Mouse (Mus musculus): Measurements from ENCODE around the gene Psme2. TPM values are rescaled to one million over a fixed set of nuclear protein-coding genes. Genes with fewer than 3 reads are reported as not detected.

The Psme2 gene
- polyA plus RNA-seq, 1 experiment from 2014 or later, result 222 TPM

Other genes starting within 250 kb of the Psme2 start
- gene Dhrs4, start 112.4 kb downstream of the Psme2 start, polyA plus RNA-seq (2014; fragmentation: Nextera tagmentation; extraction: Ambion mirVana), result 22.0 and 44.5 TPM in 2 replicates
- 2.2 TPM in 2 replicates for gene Carmil3, start 100.5 kb downstream of the Psme2 start, polyA plus RNA-seq (2014; fragmentation: Nextera tagmentation; extraction: Ambion mirVana)
- gene Cpne6, start 80.7 kb downstream of the Psme2 start, polyA plus RNA-seq (2014; fragmentation: Nextera tagmentation; extraction: Ambion mirVana), result 0.32 and 0.43 TPM in 2 replicates
- gene Nrl, start 66.1 kb downstream of the Psme2 start, polyA plus RNA-seq (2014; fragmentation: Nextera tagmentation; extraction: Ambion mirVana), result not detected in 2 replicates
- gene Pck2, start 50.8 kb downstream of the Psme2 start, polyA plus RNA-seq (2014; fragmentation: Nextera tagmentation; extraction: Ambion mirVana), result 28.0 and 33.0 TPM in 2 replicates
- gene Dcaf11, start 31.1 kb downstream of the Psme2 start, polyA plus RNA-seq (2014; fragmentation: Nextera tagmentation; extraction: Ambion mirVana), result 61.3 and 71.1 TPM in 2 replicates
- gene A730061H03Rik, start 30.7 kb downstream of the Psme2 start, polyA plus RNA-seq (2014; fragmentation: Nextera tagmentation; extraction: Ambion mirVana), result 1.0 and 1.3 TPM in 2 replicates
- gene Fitm1, start 15.5 kb downstream of the Psme2 start, polyA plus RNA-seq (2014; fragmentation: Nextera tagmentation; extraction: Ambion mirVana), result 107 and 108 TPM in 2 replicates
- gene Psme1, start 13.0 kb downstream of the Psme2 start, polyA plus RNA-seq (2014; fragmentation: Nextera tagmentation; extraction: Ambion mirVana), result 223 and 235 TPM in 2 replicates
- gene Emc9, start 5.8 kb downstream of the Psme2 start, polyA plus RNA-seq (2014; fragmentation: Nextera tagmentation; extraction: Ambion mirVana), result 18.7 and 20.0 TPM in 2 replicates
- gene Rnf31, start 595 bp upstream of the Psme2 start, polyA plus RNA-seq (2014; fragmentation: Nextera tagmentation; extraction: Ambion mirVana), result 11.2 and 13.0 TPM in 2 replicates
- 6.4 and 7.5 TPM in 2 replicates for gene Irf9, start 12.5 kb upstream of the Psme2 start, polyA plus RNA-seq (2014; fragmentation: Nextera tagmentation; extraction: Ambion mirVana)
- 8.8 and 14.1 TPM in 2 replicates for gene Rec8, start 26.9 kb upstream of the Psme2 start, polyA plus RNA-seq (2014; fragmentation: Nextera tagmentation; extraction: Ambion mirVana)
- gene Ipo4, start 44.8 kb upstream of the Psme2 start, polyA plus RNA-seq (2014; fragmentation: Nextera tagmentation; extraction: Ambion mirVana), result 70.1 and 81.7 TPM in 2 replicates
- 1.9 and 4.2 TPM in 2 replicates for gene Gm49378, start 46.8 kb upstream of the Psme2 start, polyA plus RNA-seq (2014; fragmentation: Nextera tagmentation; extraction: Ambion mirVana)
- gene Tm9sf1, start 52.7 kb upstream of the Psme2 start, polyA plus RNA-seq (2014; fragmentation: Nextera tagmentation; extraction: Ambion mirVana), result 78.7 and 86.9 TPM in 2 replicates
- 0.63 TPM in 2 replicates for gene Tssk4, start 59.1 kb upstream of the Psme2 start, polyA plus RNA-seq (2014; fragmentation: Nextera tagmentation; extraction: Ambion mirVana)
- gene Mdp1, start 69.4 kb upstream of the Psme2 start, polyA plus RNA-seq (2014; fragmentation: Nextera tagmentation; extraction: Ambion mirVana), result 72.0 and 74.2 TPM in 2 replicates
- gene Gmpr2, start 80.8 kb upstream of the Psme2 start, polyA plus RNA-seq (2014; fragmentation: Nextera tagmentation; extraction: Ambion mirVana), result 41.3 and 43.3 TPM in 2 replicates
- 512 and 535 TPM in 2 replicates for gene Nedd8, start 81.0 kb upstream of the Psme2 start, polyA plus RNA-seq (2014; fragmentation: Nextera tagmentation; extraction: Ambion mirVana)
- gene Tinf2, start 90.7 kb upstream of the Psme2 start, polyA plus RNA-seq (2014; fragmentation: Nextera tagmentation; extraction: Ambion mirVana), result 39.6 and 42.3 TPM in 2 replicates
- 0.13 and 0.30 TPM in 2 replicates for gene Tgm1, start 122.8 kb upstream of the Psme2 start, polyA plus RNA-seq (2014; fragmentation: Nextera tagmentation; extraction: Ambion mirVana)
- 19.1 and 19.7 TPM in 2 replicates for gene Rabggta, start 131.2 kb upstream of the Psme2 start, polyA plus RNA-seq (2014; fragmentation: Nextera tagmentation; extraction: Ambion mirVana)
- 56.4 and 60.3 TPM in 2 replicates for gene Dhrs1, start 154.6 kb upstream of the Psme2 start, polyA plus RNA-seq (2014; fragmentation: Nextera tagmentation; extraction: Ambion mirVana)
- 25.1 and 26.3 TPM in 2 replicates for gene Nop9, start 154.6 kb upstream of the Psme2 start, polyA plus RNA-seq (2014; fragmentation: Nextera tagmentation; extraction: Ambion mirVana)
- gene Cideb, start 167.3 kb upstream of the Psme2 start, polyA plus RNA-seq (2014; fragmentation: Nextera tagmentation; extraction: Ambion mirVana), result 1.4 and 1.7 TPM in 2 replicates
- gene Ltb4r2, start 170.3 kb upstream of the Psme2 start, polyA plus RNA-seq (2014; fragmentation: Nextera tagmentation; extraction: Ambion mirVana), result 0.16 and 1.0 TPM in 2 replicates
- gene Ltb4r1, start 174.8 kb upstream of the Psme2 start, polyA plus RNA-seq (2014; fragmentation: Nextera tagmentation; extraction: Ambion mirVana), result 0.11 and 0.21 TPM in 2 replicates
- gene Adcy4, start 193.0 kb upstream of the Psme2 start, polyA plus RNA-seq (2014; fragmentation: Nextera tagmentation; extraction: Ambion mirVana), result 13.2 and 19.7 TPM in 2 replicates
- 19.6 and 19.8 TPM in 2 replicates for gene Ripk3, start 197.8 kb upstream of the Psme2 start, polyA plus RNA-seq (2014; fragmentation: Nextera tagmentation; extraction: Ambion mirVana)
- 15.5 and 16.9 TPM in 2 replicates for gene Nfatc4, start 232.0 kb upstream of the Psme2 start, polyA plus RNA-seq (2014; fragmentation: Nextera tagmentation; extraction: Ambion mirVana)